Mouse (Mus musculus): ENCODE measurements around the gene Syna.

GRCm38 (mm10) chr5:134541640-134542039 is 18.3 kb downstream of the Syna start:
- no peak for TF ChIP-seq CTCF (IDR thresholded peaks at IDR 0.05; ENCODE audit: low read depth)
- no peak for TF ChIP-seq EP300 (optimal IDR thresholded peaks at IDR 0.05)
